Mouse (Mus musculus) embryonic facial prominence, embryonic 15.5 days (tissue): Measurements from ENCODE around the gene Men1. TPM values are rescaled to one million over a fixed set of nuclear protein-coding genes. Genes with fewer than 3 reads are reported as not detected.

Experiments used
- ATAC-seq: fragments of 200-750 bp; cut with Nextera tagmentation; 2 replicates; pipeline ENCODE4 v1.8.0; 2017; ENCODE audit warnings: low read depth, moderate TSS enrichment; ENCODE audit not compliant: insufficient number of reproducible peaks, low FRiP score, low TSS enrichment
- H3K27ac ChIP-seq: fragments of 300-500 bp; sonication (generic); replicated peaks from 2 replicates; pipeline ENCODE4 v1.5.1; 2015; ENCODE audit warnings: mild to moderate bottlenecking, inconsistent platforms
- H3K27me3 ChIP-seq: fragments of 300-500 bp; sonication (generic); 2 replicates; pipeline ENCODE4 v1.6.1; 2015; ENCODE audit warnings: inconsistent platforms
- H3K36me3 ChIP-seq: fragments of 300-500 bp; sonication (generic); 2 replicates; pipeline ENCODE4 v1.6.1; 2015; ENCODE audit warnings: mild to moderate bottlenecking, inconsistent platforms
- H3K4me1 ChIP-seq: fragments of 300-500 bp; sonication (generic); 2 replicates; pipeline ENCODE4 v1.6.1; 2015; ENCODE audit warnings: inconsistent platforms
- H3K4me2 ChIP-seq: fragments of 300-500 bp; sonication (generic); replicated peaks from 2 replicates; pipeline ENCODE4 v1.6.1; 2015; ENCODE audit warnings: mild to moderate bottlenecking, inconsistent platforms
- H3K4me3 ChIP-seq: fragments of 300-500 bp; sonication (generic); replicated peaks from 2 replicates; pipeline ENCODE4 v1.5.1; 2015; ENCODE audit warnings: mild to moderate bottlenecking, inconsistent platforms
- H3K9ac ChIP-seq: fragments of 300-500 bp; sonication (generic); 2 replicates; pipeline ENCODE4 v1.6.1; 2015; ENCODE audit warnings: inconsistent platforms
- H3K9me3 ChIP-seq: fragments of 300-500 bp; sonication (generic); replicated peaks from 2 replicates; pipeline ENCODE4 v1.6.1; 2016; ENCODE audit warnings: inconsistent platforms
- WGBS: fragments of 180-500 bp; shearing (Covaris S2); methylation state at CpG from one replicate; pipeline ENCODE4 v1.1.7; 2015; 5-methylcytosine and 5-hydroxymethylcytosine counted together
- polyA plus RNA-seq: library from polyadenylated mRNA; unstranded; fragments of >200 nt; fragmentation: Nextera tagmentation; extraction: Ambion mirVana; gene quantifications from 2 replicates; pipeline ENCODE4 v1.2.1, GENCODE M21; 2015

The Men1 gene
- polyA plus RNA-seq, 1 experiment from 2014 or later: 91.7 TPM

GRCm38 (mm10) chr19:6324751-6325150 is 10.0 kb upstream of the Men1 start:
- Histone ChIP-seq H3K9ac (no peak overlapping the region), H3K9me3 (no peaks in the 10 kb centered on the region), H3K4me1 (peaks cover 10% of the 10 kb centered on the region; the same call in 1 of the 2 replicates), H3K4me3 (no peak overlapping the region), H3K4me2 (no peak overlapping the region), H3K27me3 (no peaks in the 10 kb centered on the region), H3K36me3 (peaks cover 37% of the 10 kb centered on the region), H3K27ac (no peak overlapping the region)
- 77% methylated on average over 9 of the region's 9 CpGs for WGBS
- ATAC-seq: no peak

- H3K27me3 ChIP-seq: no peaks in the 10 kb centered on the region
- peak overlapping the region; percentile 38; the same call in 1 of the 2 replicates for H3K4me2 ChIP-seq
- peaks cover 23% of the 10 kb centered on the region for H3K4me1 ChIP-seq
- 49% methylated on average over 5 of the region's 5 CpGs for WGBS
- no peak overlapping the region; the same call in 1 of the 2 replicates for H3K27ac ChIP-seq
- H3K9ac ChIP-seq: no peak overlapping the region
- H3K4me3 ChIP-seq: 0 out of 2 replicates have a peak overlapping the region, but pooled peaks have one; percentile 6
- H3K36me3 ChIP-seq: peaks cover under 1% of the 10 kb centered on the region; the same call in 1 of the 2 replicates
- H3K9me3 ChIP-seq: no peaks in the 10 kb centered on the region
- ATAC-seq: no peak
Measured at GRCm38 (mm10) chr19:6331178-6331577, 3.6 kb upstream of the Men1 start.

GRCm38 (mm10) chr19:6331719-6332516 is 2.9 kb upstream of the Men1 start:
- Histone ChIP-seq H3K4me3 (0 out of 2 replicates have a peak overlapping the region, but pooled peaks have one; percentile 6), H3K9me3 (no peaks in the 10 kb centered on the region), H3K4me2 (peak overlapping the region; percentile 38), H3K9ac (no peak overlapping the region), H3K36me3 (peaks cover 4% of the 10 kb centered on the region; the same call in 1 of the 2 replicates), H3K27ac (no peak overlapping the region; the same call in 1 of the 2 replicates), H3K4me1 (peaks cover 30% of the 10 kb centered on the region), H3K27me3 (no peaks in the 10 kb centered on the region)
- no peak for ATAC-seq
- 22% methylated on average over 13 of the region's 13 CpGs for WGBS

- Histone ChIP-seq H3K9me3 (no peaks in the 10 kb centered on the region), H3K36me3 (peaks cover 24% of the 10 kb centered on the region), H3K9ac (no peak overlapping the region), H3K27me3 (no peaks in the 10 kb centered on the region), H3K4me3 (peak overlapping the region; percentile 80), H3K27ac (peak overlapping the region; percentile 90), H3K4me2 (peak overlapping the region; percentile 85), H3K4me1 (peaks cover 34% of the 10 kb centered on the region)
- no peak; the same call in 1 of the 2 replicates for ATAC-seq
- WGBS: 62% methylated on average over 9 of the region's 9 CpGs
Measured at GRCm38 (mm10) chr19:6333761-6334595, 801 bp upstream of the Men1 start.

- Histone ChIP-seq H3K27me3 (no peaks in the 10 kb centered on the region), H3K36me3 (peaks cover 38% of the 10 kb centered on the region), H3K4me2 (peak overlapping the region; percentile 85), H3K4me3 (peak overlapping the region; percentile 80), H3K4me1 (peaks cover 39% of the 10 kb centered on the region), H3K27ac (peak overlapping the region; percentile 76), H3K9me3 (no peaks in the 10 kb centered on the region), H3K9ac (peak overlapping the region; percentile 94)
- ATAC-seq: no peak; the same call in 1 of the 2 replicates
- under 1% methylated on average over 25 of the region's 25 CpGs for WGBS
Measured at GRCm38 (mm10) chr19:6335458-6335827, 664 bp downstream of the Men1 start.

- Histone ChIP-seq H3K27ac (no peak overlapping the region), H3K9ac (0 out of 2 replicates have a peak overlapping the region, but pooled peaks have one; percentile 10), H3K27me3 (no peaks in the 10 kb centered on the region), H3K9me3 (no peaks in the 10 kb centered on the region), H3K4me2 (peak overlapping the region; percentile 85), H3K36me3 (peaks cover 38% of the 10 kb centered on the region), H3K4me1 (peaks cover 43% of the 10 kb centered on the region), H3K4me3 (0 out of 2 replicates have a peak overlapping the region, but pooled peaks have one; percentile 80)
- ATAC-seq: no peak
- 92% methylated on average over 10 of the region's 10 CpGs for WGBS
Measured at GRCm38 (mm10) chr19:6336920-6337319, 2.1 kb downstream of the Men1 start.

GRCm38 (mm10) chr19:6338171-6338570 is 3.4 kb downstream of the Men1 start:
- no peaks in the 10 kb centered on the region for H3K27me3 ChIP-seq
- no peak overlapping the region for H3K9ac ChIP-seq

GRCm38 (mm10) chr19:6338716-6339115 is 3.9 kb downstream of the Men1 start:
- no peak for ATAC-seq
- WGBS: 85% methylated on average over 11 of the region's 11 CpGs

More at GRCm38 (mm10) chr19:6338171-6338570, 3.4 kb downstream of the Men1 start:
- H3K36me3 ChIP-seq: peaks cover 39% of the 10 kb centered on the region
- 95% methylated on average over 7 of the region's 7 CpGs for WGBS
- no peaks in the 10 kb centered on the region for H3K9me3 ChIP-seq
- H3K4me3 ChIP-seq: no peak overlapping the region
- ATAC-seq: no peak
- H3K4me2 ChIP-seq: no peak overlapping the region
- H3K4me1 ChIP-seq: peaks cover 47% of the 10 kb centered on the region
- no peak overlapping the region for H3K27ac ChIP-seq

GRCm38 (mm10) chr19:6339191-6339590 is 4.4 kb downstream of the Men1 start:
- 94% methylated on average over 6 of the region's 6 CpGs for WGBS
- peaks cover 47% of the 10 kb centered on the region for H3K36me3 ChIP-seq
- H3K4me1 ChIP-seq: peaks cover 46% of the 10 kb centered on the region
- no peak overlapping the region for H3K9ac ChIP-seq
- no peak overlapping the region for H3K4me3 ChIP-seq
- H3K27ac ChIP-seq: no peak overlapping the region
- no peaks in the 10 kb centered on the region for H3K27me3 ChIP-seq
- no peaks in the 10 kb centered on the region for H3K9me3 ChIP-seq
- H3K4me2 ChIP-seq: no peak overlapping the region
- ATAC-seq: no peak

More at GRCm38 (mm10) chr19:6338716-6339115, 3.9 kb downstream of the Men1 start:
- H3K4me1 ChIP-seq: peaks cover 47% of the 10 kb centered on the region
- no peak overlapping the region for H3K4me3 ChIP-seq
- no peak overlapping the region for H3K4me2 ChIP-seq
- H3K27me3 ChIP-seq: no peaks in the 10 kb centered on the region
- peaks cover 42% of the 10 kb centered on the region for H3K36me3 ChIP-seq
- H3K9ac ChIP-seq: no peak overlapping the region
- no peaks in the 10 kb centered on the region for H3K9me3 ChIP-seq
- no peak overlapping the region for H3K27ac ChIP-seq

GRCm38 (mm10) chr19:6339890-6340504 is 5.2 kb downstream of the Men1 start:
- Histone ChIP-seq H3K27me3 (no peaks in the 10 kb centered on the region), H3K4me1 (peaks cover 41% of the 10 kb centered on the region), H3K4me2 (peak overlapping the region; percentile 93; the same call in 1 of the 2 replicates), H3K4me3 (peak overlapping the region; percentile 76; the same call in 1 of the 2 replicates), H3K9me3 (no peaks in the 10 kb centered on the region), H3K36me3 (peaks cover 53% of the 10 kb centered on the region), H3K9ac (no peak overlapping the region), H3K27ac (0 out of 2 replicates have a peak overlapping the region, but pooled peaks have one; percentile 53)
- no peak for ATAC-seq
- WGBS: 68% methylated on average over 15 of the region's 15 CpGs
